Mouse (Mus musculus) heart, postnatal 0 days (tissue): ENCODE results near the gene Ddx19b.

ENCODE experiments used
- CTCF ChIP-seq: IDR thresholded peaks from 2 replicates; pipeline ENCODE4 v1.5.1; 2016; ENCODE audit warnings: antibody characterized with exemption, control low read depth, low read depth
- EP300 ChIP-seq: IDR thresholded peaks from 2 replicates; pipeline ENCODE4 v1.6.1; 2016; ENCODE audit warnings: antibody characterized with exemption, low read depth

GRCm38 (mm10) chr8:110958135-110958534, 73.4 kb downstream of the Ddx19b start:
- TF ChIP-seq CTCF: no peak
- no peak for TF ChIP-seq EP300
